Mouse (Mus musculus) intestine, embryonic 16.5 days (tissue): ENCODE data around the gene Tmem59. TPM values are rescaled to one million over a fixed set of nuclear protein-coding genes. Genes with fewer than 3 reads are reported as not detected.

Source experiments
- ATAC-seq: fragments of 200-750 bp; cut with Nextera tagmentation; 2 replicates; pipeline ENCODE4 v1.8.0; 2017; ENCODE audit warnings: moderate TSS enrichment, moderate library complexity
- H3K27ac ChIP-seq: fragments of 300-500 bp; sonication (generic); 2 replicates; pipeline ENCODE4 v1.5.1; 2014; ENCODE audit warnings: mild to moderate bottlenecking, low read length
- H3K27me3 ChIP-seq: fragments of 300-500 bp; sonication (generic); replicated peaks from 2 replicates; pipeline ENCODE4 v1.6.1; 2014; ENCODE audit warnings: low read length, control low read depth, mixed read lengths; ENCODE audit not compliant: control insufficient read depth, insufficient read depth
- H3K36me3 ChIP-seq: fragments of 300-500 bp; sonication (generic); 2 replicates; pipeline ENCODE4 v1.6.1; 2014; ENCODE audit warnings: low read length, control low read depth; ENCODE audit not compliant: control insufficient read depth, insufficient read depth
- H3K4me1 ChIP-seq: fragments of 300-500 bp; sonication (generic); 2 replicates; pipeline ENCODE4 v1.6.1; 2014; ENCODE audit warnings: low read length, control low read depth, mixed read lengths; ENCODE audit not compliant: control insufficient read depth, insufficient read depth
- H3K4me2 ChIP-seq: fragments of 300-500 bp; sonication (generic); 2 replicates; pipeline ENCODE4 v1.6.1; 2014; ENCODE audit warnings: low read depth, low read length, control low read depth
- H3K4me3 ChIP-seq: fragments of 300-500 bp; sonication (generic); 2 replicates; pipeline ENCODE4 v1.5.1; 2014; ENCODE audit warnings: mild to moderate bottlenecking, low read length
- H3K9ac ChIP-seq: fragments of 300-500 bp; sonication (generic); 2 replicates; pipeline ENCODE4 v1.6.1; 2014; ENCODE audit warnings: low read depth, low read length
- H3K9me3 ChIP-seq: fragments of 300-500 bp; sonication (generic); 2 replicates; pipeline ENCODE4 v1.6.1; 2016; ENCODE audit warnings: low read length, control low read depth; ENCODE audit not compliant: control insufficient read depth
- WGBS: fragments of 180-500 bp; shearing (Covaris S2); extraction: QIAGEN DNeasy Blood & Tissue Kit; methylation state at CpG from one replicate; pipeline ENCODE4 v1.1.7; 2014; 5-methylcytosine and 5-hydroxymethylcytosine counted together
- polyA plus RNA-seq: library from polyadenylated mRNA; unstranded; fragments of >200 nt; fragmentation: Nextera tagmentation; extraction: Ambion mirVana; gene quantifications from 2 replicates; pipeline ENCODE4 v1.2.1, GENCODE M21; 2015

Gene Tmem59
- polyA plus RNA-seq, 1 experiment from 2014 or later, result 449 TPM

- Histone ChIP-seq H3K4me1 (no peaks in the 10 kb centered on the region), H3K4me2 (no peak overlapping the region), H3K9me3 (no peaks in the 10 kb centered on the region), H3K27ac (no peak overlapping the region), H3K36me3 (peaks cover 8% of the 10 kb centered on the region), H3K27me3 (no peaks in the 10 kb centered on the region), H3K9ac (no peak overlapping the region), H3K4me3 (no peak overlapping the region)
- no peak for ATAC-seq
- 88% methylated on average over 6 of the region's 6 CpGs for WGBS
Observed at GRCm38 (mm10) chr4:107150991-107151390, 27.2 kb upstream of the Tmem59 start.

DNA sequence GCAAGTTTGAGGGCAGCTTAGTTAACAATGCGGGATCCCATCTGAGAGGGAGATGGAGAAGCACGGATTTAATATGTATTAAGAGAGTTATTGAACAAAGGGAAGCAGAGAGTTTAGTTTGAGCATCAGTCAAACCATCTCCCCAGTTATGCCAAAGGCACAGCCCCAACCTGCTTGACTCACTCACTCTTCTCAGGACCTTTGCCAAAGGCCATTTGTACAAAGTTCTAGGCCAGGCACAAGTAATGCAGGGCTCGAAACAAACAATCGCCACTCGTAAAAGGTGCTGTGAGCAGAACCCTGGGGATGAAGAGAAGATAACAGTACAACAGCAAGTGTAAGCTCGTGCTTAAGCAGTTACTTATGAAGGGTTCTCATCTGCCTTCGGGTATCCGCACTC is 25.6 kb upstream of the Tmem59 start:
- no peak overlapping the region for H3K4me2 ChIP-seq
- no peak overlapping the region for H3K27ac ChIP-seq
- H3K4me3 ChIP-seq, result no peak overlapping the region
- no peaks in the 10 kb centered on the region for H3K27me3 ChIP-seq
- H3K9ac ChIP-seq, result no peak overlapping the region
- H3K36me3 ChIP-seq, result peaks cover 3% of the 10 kb centered on the region; the same call in 1 of the 2 replicates
- no peak for ATAC-seq
- WGBS, result 78% methylated on average over 8 of the region's 8 CpGs
- H3K4me1 ChIP-seq, result no peaks in the 10 kb centered on the region
- no peaks in the 10 kb centered on the region for H3K9me3 ChIP-seq

- Histone ChIP-seq H3K4me1 (no peaks in the 10 kb centered on the region), H3K27me3 (no peaks in the 10 kb centered on the region), H3K4me3 (no peak overlapping the region), H3K4me2 (no peak overlapping the region), H3K36me3 (no peaks in the 10 kb centered on the region), H3K9ac (no peak overlapping the region), H3K9me3 (no peaks in the 10 kb centered on the region), H3K27ac (no peak overlapping the region)
- WGBS, result 63% methylated on average over 4 of the region's 4 CpGs
- no peak for ATAC-seq
Observed at GRCm38 (mm10) chr4:107156983-107157401, 21.2 kb upstream of the Tmem59 start.

GRCm38 (mm10) chr4:107159166-107159773 is 18.9 kb upstream of the Tmem59 start:
- Histone ChIP-seq H3K9ac (no peak overlapping the region), H3K27me3 (no peaks in the 10 kb centered on the region), H3K4me3 (no peak overlapping the region), H3K36me3 (0 out of 2 replicates have a peak, but pooled peaks cover 1% of the 10 kb centered on the region), H3K9me3 (no peaks in the 10 kb centered on the region), H3K4me1 (no peaks in the 10 kb centered on the region), H3K4me2 (no peak overlapping the region), H3K27ac (no peak overlapping the region)
- 90% methylated on average over 11 of the region's 11 CpGs for WGBS
- no peak for ATAC-seq

- H3K4me1 ChIP-seq, result no peaks in the 10 kb centered on the region
- no peak overlapping the region for H3K9ac ChIP-seq
- no peak for ATAC-seq
- no peak overlapping the region for H3K4me3 ChIP-seq
- 90% methylated on average over 8 of the region's 8 CpGs for WGBS
- H3K27me3 ChIP-seq, result no peaks in the 10 kb centered on the region
- H3K27ac ChIP-seq, result no peak overlapping the region
- 0 out of 2 replicates have a peak, but pooled peaks cover 3% of the 10 kb centered on the region for H3K36me3 ChIP-seq
- H3K4me2 ChIP-seq, result no peak overlapping the region
- no peaks in the 10 kb centered on the region for H3K9me3 ChIP-seq
Observed at GRCm38 (mm10) chr4:107160181-107160580, 18.0 kb upstream of the Tmem59 start.

- WGBS, result 77% methylated on average over 10 of the region's 10 CpGs
- no peaks in the 10 kb centered on the region for H3K27me3 ChIP-seq
- no peak for ATAC-seq
- no peak overlapping the region for H3K4me3 ChIP-seq
- no peaks in the 10 kb centered on the region for H3K9me3 ChIP-seq
- 0 out of 2 replicates have a peak, but pooled peaks cover 3% of the 10 kb centered on the region for H3K36me3 ChIP-seq
- H3K4me1 ChIP-seq, result no peaks in the 10 kb centered on the region
- 0 out of 2 replicates have a peak overlapping the region, but pooled peaks have one; percentile 40 for H3K27ac ChIP-seq
- H3K9ac ChIP-seq, result 0 out of 2 replicates have a peak overlapping the region, but pooled peaks have one; percentile 37
- H3K4me2 ChIP-seq, result no peak overlapping the region
Observed at GRCm38 (mm10) chr4:107163341-107163740, 14.9 kb upstream of the Tmem59 start.

GRCm38 (mm10) chr4:107163756-107164587 is 14.2 kb upstream of the Tmem59 start:
- Histone ChIP-seq H3K4me1 (no peaks in the 10 kb centered on the region), H3K27ac (no peak overlapping the region), H3K4me3 (no peak overlapping the region), H3K27me3 (no peaks in the 10 kb centered on the region), H3K4me2 (no peak overlapping the region), H3K9ac (0 out of 2 replicates have a peak overlapping the region, but pooled peaks have one; percentile 37), H3K9me3 (no peaks in the 10 kb centered on the region), H3K36me3 (0 out of 2 replicates have a peak, but pooled peaks cover 3% of the 10 kb centered on the region)
- 42% methylated on average over 9 of the region's 9 CpGs for WGBS
- peak; percentile 62; the same call in 1 of the 2 replicates for ATAC-seq

- ATAC-seq, result no peak
- WGBS, result 59% methylated on average over 5 of the region's 5 CpGs
- Histone ChIP-seq H3K27ac (no peak overlapping the region), H3K4me1 (no peaks in the 10 kb centered on the region), H3K9ac (no peak overlapping the region), H3K27me3 (no peaks in the 10 kb centered on the region), H3K4me2 (no peak overlapping the region), H3K36me3 (0 out of 2 replicates have a peak, but pooled peaks cover 3% of the 10 kb centered on the region), H3K4me3 (no peak overlapping the region), H3K9me3 (no peaks in the 10 kb centered on the region)
Observed at GRCm38 (mm10) chr4:107166700-107167099, 11.5 kb upstream of the Tmem59 start.

- H3K4me2 ChIP-seq, result no peak overlapping the region
- no peak for ATAC-seq
- 85% methylated on average over 5 of the region's 5 CpGs for WGBS
- H3K27ac ChIP-seq, result no peak overlapping the region
- H3K4me3 ChIP-seq, result no peak overlapping the region
- no peaks in the 10 kb centered on the region for H3K9me3 ChIP-seq
- no peaks in the 10 kb centered on the region for H3K4me1 ChIP-seq
- H3K36me3 ChIP-seq, result 0 out of 2 replicates have a peak, but pooled peaks cover 3% of the 10 kb centered on the region
- H3K9ac ChIP-seq, result no peak overlapping the region
- H3K27me3 ChIP-seq, result no peaks in the 10 kb centered on the region
Observed at GRCm38 (mm10) chr4:107167798-107168197, 10.4 kb upstream of the Tmem59 start.
